Mouse (Mus musculus): ENCODE results near the gene Ndufc1.

GRCm38 (mm10) chr3:51378665-51378946 lies 30.2 kb downstream of the Ndufc1 start:
- no peak for TF ChIP-seq POLR2A (IDR thresholded peaks at IDR 0.05; ENCODE audit: low read depth, low read length)
- no peak for TF ChIP-seq CTCF (IDR thresholded peaks at IDR 0.05; ENCODE audit: borderline replicate concordance, insufficient read depth, low read length)
